Mouse (Mus musculus) layer of hippocampus, adult 9-11 months (tissue): ENCODE measurements around the gene Robo4.

Source experiments
- DNase-seq: peaks from one replicate; pipeline ENCODE4 v3.0.0; 2022

Robo4 gene

DNA sequence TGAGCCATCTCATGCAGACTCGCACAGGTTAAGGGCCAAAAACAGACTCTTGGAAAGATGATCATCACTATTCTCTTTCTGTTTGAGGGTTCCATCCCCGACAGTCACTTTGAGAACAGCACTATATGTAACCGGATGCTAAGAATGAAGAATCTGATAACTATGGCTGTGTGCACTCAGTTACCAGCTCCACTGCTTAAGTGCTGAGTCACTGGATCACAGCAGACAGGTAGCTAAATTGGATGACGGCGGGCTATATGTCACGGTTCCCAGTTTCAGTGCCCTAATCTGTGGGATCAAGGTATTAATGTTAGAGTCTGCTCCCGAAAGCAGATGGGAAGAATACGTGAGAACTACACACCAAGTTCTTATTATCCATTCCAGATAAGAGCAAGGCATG is 54.2 kb downstream of the Robo4 start:
- no peak for DNase-seq

DNA sequence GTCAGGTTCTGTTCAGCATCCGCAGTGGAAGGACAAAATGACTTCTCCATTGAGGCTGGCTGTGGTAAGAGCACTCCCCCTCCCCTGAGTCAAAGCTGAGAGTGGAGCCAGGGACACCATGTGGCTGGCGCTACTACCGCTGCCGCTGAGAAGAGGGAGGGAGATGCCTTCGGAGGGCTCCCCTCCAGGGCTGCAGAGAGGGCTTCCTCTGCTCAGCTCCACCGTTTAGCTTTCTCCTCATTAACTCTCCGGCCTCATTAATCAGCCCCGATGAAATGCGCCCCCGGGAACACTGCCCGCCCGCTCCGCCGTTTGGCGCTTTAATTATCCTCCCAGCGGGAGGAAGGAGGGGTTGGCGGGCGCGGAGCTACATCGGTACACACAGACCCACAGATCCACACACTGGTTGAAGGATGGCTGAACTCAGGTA is 54.8 kb downstream of the Robo4 start:
- DNase-seq, result peak; percentile 58

DNA sequence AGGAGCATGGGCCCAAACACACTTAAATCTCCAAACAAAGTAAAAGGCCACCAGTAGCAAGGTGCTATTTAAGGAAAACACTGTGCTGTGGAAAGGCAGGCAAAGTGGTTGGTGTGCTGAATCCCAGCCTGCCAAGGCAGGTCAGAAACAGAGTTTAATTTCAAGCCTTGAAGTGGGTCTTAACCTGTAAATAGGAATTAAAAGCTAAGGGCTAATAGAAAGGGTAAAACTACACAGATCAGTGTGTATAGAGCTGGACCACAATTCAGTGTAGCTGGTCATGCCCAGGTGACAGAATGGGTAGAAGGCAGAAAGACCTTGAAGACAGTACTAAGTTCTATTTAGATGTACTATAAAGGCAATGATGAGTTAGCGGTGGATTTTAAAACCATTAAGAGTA is 55.5 kb downstream of the Robo4 start:
- no peak for DNase-seq

DNA sequence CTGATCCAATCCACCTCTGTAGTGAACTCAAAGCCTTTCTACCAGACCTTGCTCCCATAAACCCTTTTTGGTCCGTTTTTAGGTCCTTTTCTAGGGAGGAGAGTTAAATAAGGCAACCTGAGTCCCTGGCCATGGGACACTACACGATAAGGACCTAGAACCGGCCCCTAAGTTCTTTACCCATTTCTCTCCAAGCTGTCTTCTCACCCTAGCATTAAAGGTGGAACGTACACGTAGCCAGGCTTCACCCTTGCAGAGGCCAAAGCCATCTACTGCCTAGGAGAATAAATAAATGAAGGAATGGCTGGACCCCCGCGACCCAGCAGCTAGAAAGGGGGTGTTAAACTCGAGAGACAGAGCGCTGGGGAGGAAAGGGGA is 58.0 kb downstream of the Robo4 start:
- no peak for DNase-seq

DNA sequence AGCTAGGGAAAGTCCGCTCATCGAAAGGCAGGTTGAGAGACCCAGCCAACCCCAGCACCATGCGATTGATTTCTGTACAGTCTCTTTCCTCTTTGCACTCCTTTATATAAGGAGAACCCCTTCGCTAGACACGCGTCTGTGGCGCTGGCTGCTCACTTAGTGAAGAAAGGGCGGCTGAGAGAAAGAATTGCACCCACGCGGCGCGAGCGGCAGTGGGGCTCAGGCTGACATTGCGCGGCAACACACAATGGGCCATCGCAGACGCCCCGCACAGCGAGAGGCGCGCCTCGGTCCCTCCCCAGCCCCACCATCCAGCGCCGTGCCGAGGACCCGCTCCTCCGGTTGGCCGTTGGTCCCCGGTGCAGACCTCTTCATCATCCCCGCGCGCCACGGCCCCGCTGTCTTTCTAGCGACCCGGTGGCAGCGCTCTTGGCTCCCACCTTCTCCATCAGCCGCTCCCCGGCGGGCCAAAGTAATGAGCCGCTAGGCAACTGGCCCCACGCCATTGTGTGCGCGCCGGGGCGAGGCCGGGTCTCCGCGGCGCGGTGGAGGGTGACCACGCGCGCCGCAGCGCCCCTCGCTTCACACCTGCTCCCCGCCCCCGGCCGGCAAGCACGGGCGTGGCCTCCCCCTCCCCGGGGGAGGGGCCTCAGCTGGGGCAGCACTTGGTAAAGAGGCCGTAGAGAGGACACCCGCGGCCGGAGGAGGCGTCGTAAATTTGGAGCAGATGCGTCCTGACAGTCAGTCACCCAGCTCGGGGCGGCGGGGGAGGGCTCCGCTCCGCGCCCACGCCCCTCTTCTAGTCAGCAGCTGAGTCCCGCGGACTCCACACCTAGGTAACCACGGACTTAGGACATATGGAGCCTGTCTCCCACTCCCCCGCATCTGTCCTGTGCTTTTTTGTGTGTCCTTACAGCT is 58.6 kb downstream of the Robo4 start:
- peak; percentile 20 for DNase-seq

DNA sequence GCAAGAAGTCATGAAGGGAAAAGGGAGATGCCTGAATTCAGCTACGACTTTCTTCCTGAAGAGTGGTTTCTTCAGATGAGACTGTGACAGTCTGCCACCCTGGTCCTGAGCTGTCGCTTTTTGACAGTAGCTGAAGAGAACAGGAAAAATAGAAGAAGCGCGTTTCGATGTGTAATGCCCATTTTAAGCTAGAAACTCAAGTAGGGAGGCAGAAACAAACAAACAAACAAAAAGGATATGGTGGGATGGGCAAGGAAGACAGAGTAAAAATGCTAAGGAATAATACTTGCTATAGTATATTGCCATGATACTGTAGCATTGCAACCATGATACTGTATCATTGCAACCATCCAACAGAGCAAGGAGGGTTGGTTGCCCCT is 59.3 kb downstream of the Robo4 start:
- DNase-seq, result no peak

DNA sequence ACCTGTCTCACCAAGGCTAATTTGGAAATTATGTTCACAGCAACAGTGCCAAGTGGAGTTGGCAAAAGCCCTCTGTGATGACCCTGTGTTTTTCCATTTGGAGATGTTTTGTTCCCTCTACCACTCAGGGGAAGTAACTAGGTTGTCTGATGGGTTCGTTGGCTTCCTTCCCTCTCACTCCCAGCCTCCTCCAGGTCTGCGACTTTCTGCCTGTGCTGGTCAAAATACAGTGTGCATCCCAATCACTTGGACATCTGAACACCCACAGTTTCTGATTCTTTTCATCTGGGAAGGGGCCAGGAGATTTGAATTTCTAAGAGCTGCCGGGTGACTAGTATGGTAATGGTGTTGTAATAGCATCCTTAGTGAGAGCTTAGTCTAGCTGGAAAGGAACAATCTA is 59.9 kb downstream of the Robo4 start:
- no peak for DNase-seq

DNA sequence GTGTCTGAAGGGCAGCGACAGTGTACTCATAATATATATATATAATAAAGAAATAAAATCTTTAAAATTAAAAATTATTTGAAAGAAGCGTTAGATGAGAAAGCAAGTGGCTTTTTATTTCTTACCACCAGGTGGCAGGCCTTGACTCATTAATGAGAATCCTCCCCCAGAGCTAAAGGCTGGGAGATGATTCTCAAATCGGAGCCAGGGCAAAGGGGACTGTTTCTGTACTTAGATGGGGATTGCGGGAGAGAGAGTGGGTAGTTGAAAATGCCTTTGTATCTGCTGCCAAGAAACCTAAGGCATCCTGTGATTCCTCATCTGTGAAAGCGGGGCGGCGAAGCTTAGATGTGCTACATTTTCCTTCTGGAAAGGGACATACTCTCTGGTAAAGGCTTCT is 61.1 kb downstream of the Robo4 start:
- DNase-seq, result peak; percentile 32
